Mouse (Mus musculus) spleen, embryonic (tissue): ENCODE results near the gene Crcp.

Experiments
- CTCF ChIA-PET: fragments of 350-600 bp; sonication (Branson Sonifier 250); formaldehyde crosslinking; loops from one replicate; lab custom pipeline; 2022; lab: Charles Lee

The Crcp gene

GRCm38 (mm10) chr5:130088008-130088407 lies 58.9 kb downstream of the Crcp start:
- CTCF ChIA-PET = no interaction called here

DNA sequence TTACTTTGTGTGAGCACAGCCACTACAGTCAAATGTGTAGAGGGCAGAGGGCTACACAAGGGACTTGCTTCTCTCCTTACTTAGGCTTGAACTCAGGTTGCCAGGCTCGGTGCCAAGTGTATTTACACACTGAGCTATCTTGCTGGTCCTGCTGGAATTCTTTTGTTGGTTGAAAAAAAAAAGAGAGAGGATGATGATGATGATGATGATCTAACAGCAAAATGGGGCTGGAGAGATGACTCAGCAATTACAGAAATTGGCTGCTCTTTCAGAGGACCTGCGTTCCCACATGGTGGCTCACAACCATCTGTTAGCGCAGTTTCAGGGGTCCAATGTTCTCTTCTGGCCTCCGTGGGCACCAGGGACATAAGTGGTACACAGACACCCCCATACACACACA lies 59.5 kb downstream of the Crcp start:
- CTCF ChIA-PET = no interaction called here

GRCm38 (mm10) chr5:130089177-130089576 lies 60.1 kb downstream of the Crcp start:
- CTCF ChIA-PET = no interaction called here

GRCm38 (mm10) chr5:130089626-130090393 lies 60.7 kb downstream of the Crcp start:
- CTCF ChIA-PET = no interaction called here

DNA sequence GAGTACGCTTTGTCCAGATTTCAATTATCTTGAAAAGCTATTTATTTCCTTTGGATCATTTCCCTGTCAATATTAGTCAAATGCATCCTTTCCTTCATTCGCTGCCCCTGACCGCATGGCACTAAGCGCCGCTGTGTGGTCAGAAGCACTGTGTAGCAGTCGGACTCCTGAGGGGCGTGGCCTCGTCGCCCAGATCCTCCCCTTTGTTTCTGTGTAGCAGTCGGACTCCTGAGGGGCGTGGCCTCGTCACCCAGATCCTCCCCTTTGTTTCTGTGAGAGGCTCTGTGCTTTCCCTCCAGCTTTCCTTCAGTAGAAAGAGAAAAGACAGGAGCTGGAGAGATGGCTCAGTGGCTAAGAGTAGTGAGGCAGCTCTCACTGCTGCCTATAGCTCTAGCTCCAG lies 67.7 kb downstream of the Crcp start:
- CTCF ChIA-PET = no interaction called here

DNA sequence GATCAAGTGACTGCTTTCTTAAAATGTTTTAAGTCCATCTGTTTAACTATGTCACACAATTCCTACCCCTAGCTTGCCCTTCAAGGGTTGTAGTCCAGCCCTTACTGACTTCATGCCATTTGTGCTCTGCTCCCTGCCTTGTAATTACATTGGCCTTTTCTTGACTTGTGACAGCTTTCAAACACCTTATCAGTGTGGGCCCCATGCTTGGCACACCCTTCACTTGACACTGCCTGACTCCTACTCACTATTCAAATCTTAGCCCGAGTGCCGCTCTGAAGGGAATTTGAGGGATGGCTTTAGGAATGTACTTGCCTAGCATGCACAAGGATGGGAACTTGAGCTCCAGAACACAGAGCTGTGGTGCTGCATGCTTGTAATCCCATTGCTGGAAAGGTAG lies 68.7 kb downstream of the Crcp start:
- CTCF ChIA-PET = interaction anchor here (0.5 kb wide), 1 partner anchor 86 kb away, joined by 3 read pairs; no protein-coding TSS in a partner anchor

DNA sequence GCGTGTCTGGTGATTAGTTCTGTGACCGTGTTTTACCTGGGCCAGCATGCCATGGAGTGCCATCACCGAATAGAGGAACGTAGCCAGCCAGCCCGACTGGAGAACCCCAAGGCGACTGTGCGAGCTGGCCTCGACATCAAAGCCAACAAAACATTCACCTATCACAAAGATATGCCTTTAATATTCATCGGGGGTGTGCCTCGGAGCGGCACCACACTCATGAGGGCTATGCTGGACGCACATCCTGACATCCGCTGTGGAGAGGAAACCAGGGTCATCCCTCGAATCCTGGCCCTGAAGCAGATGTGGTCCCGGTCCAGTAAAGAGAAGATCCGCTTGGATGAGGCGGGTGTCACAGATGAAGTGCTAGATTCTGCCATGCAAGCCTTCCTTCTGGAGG lies 72.6 kb downstream of the Crcp start:
- CTCF ChIA-PET = no interaction called here

GRCm38 (mm10) chr5:130109348-130109747 lies 80.3 kb downstream of the Crcp start:
- CTCF ChIA-PET = no interaction called here
